Mouse (Mus musculus): ENCODE results near the gene Pkig. TPM values are rescaled to one million over a fixed set of nuclear protein-coding genes. Genes with fewer than 3 reads are reported as not detected.

Gene Pkig
- total RNA-seq, 2 experiments from 2014 or later = 86.5 to 94.6 TPM

GRCm38 (mm10) chr2:163703599-163704260 is 45.5 kb downstream of the Pkig start:
- DNase-seq (ENCODE audit: extremely low spot score in 1 of 2, low spot score in 1 of 2) = no peak

GRCm38 (mm10) chr2:163708321-163708720 is 50.1 kb downstream of the Pkig start:
- DNase-seq (ENCODE audit: extremely low spot score in 1 of 2, low spot score in 1 of 2) = no peak

GRCm38 (mm10) chr2:163708763-163709250 is 50.6 kb downstream of the Pkig start:
- no peak for DNase-seq (ENCODE audit: extremely low spot score in 1 of 2, low spot score in 1 of 2)

- DNase-seq (ENCODE audit: extremely low spot score in 1 of 2, low spot score in 1 of 2) = no peak
Observed at GRCm38 (mm10) chr2:163710000-163710399, 51.8 kb downstream of the Pkig start.

- DNase-seq (ENCODE audit: extremely low spot score in 1 of 2, low spot score in 1 of 2) = no peak
Observed at GRCm38 (mm10) chr2:163710606-163711159, 52.5 kb downstream of the Pkig start.

- no peak for DNase-seq (ENCODE audit: extremely low spot score in 1 of 2, low spot score in 1 of 2)
Observed at GRCm38 (mm10) chr2:163711368-163711868, 53.2 kb downstream of the Pkig start.

GRCm38 (mm10) chr2:163712473-163712872 is 54.3 kb downstream of the Pkig start:
- DNase-seq (ENCODE audit: extremely low spot score in 1 of 2, low spot score in 1 of 2) = no peak

GRCm38 (mm10) chr2:163712874-163713273 is 54.7 kb downstream of the Pkig start:
- no peak for DNase-seq (ENCODE audit: extremely low spot score in 1 of 2, low spot score in 1 of 2)

GRCm38 (mm10) chr2:163713340-163713739 is 55.2 kb downstream of the Pkig start:
- DNase-seq (ENCODE audit: extremely low spot score in 1 of 2, low spot score in 1 of 2) = no peak

- no peak for DNase-seq (ENCODE audit: extremely low spot score in 1 of 2, low spot score in 1 of 2)
Observed at GRCm38 (mm10) chr2:163716448-163716847, 58.3 kb downstream of the Pkig start.

- no peak for DNase-seq (ENCODE audit: extremely low spot score in 1 of 2, low spot score in 1 of 2)
Observed at GRCm38 (mm10) chr2:163716853-163717252, 58.7 kb downstream of the Pkig start.

- DNase-seq (ENCODE audit: extremely low spot score in 1 of 2, low spot score in 1 of 2) = no peak
Observed at GRCm38 (mm10) chr2:163718526-163718925, 60.3 kb downstream of the Pkig start.

GRCm38 (mm10) chr2:163718951-163719603 is 60.9 kb downstream of the Pkig start:
- peak; percentile 71 to 91 for DNase-seq (ENCODE audit: extremely low spot score in 1 of 2, low spot score in 1 of 2)

- no peak for DNase-seq (ENCODE audit: extremely low spot score in 1 of 2, low spot score in 1 of 2)
Observed at GRCm38 (mm10) chr2:163719616-163720015, 61.4 kb downstream of the Pkig start.

- DNase-seq (ENCODE audit: extremely low spot score in 1 of 2, low spot score in 1 of 2) = peak in 1 of 2 experiments; percentile 43
Observed at GRCm38 (mm10) chr2:163722550-163722949, 64.4 kb downstream of the Pkig start.

- no peak for DNase-seq (ENCODE audit: extremely low spot score in 1 of 2, low spot score in 1 of 2)
Observed at GRCm38 (mm10) chr2:163726766-163727393, 68.7 kb downstream of the Pkig start.

- no peak for DNase-seq (ENCODE audit: extremely low spot score in 1 of 2, low spot score in 1 of 2)
Observed at GRCm38 (mm10) chr2:163728300-163728699, 70.1 kb downstream of the Pkig start.

- no peak for DNase-seq (ENCODE audit: extremely low spot score in 1 of 2, low spot score in 1 of 2)
Observed at GRCm38 (mm10) chr2:163732021-163732420, 73.8 kb downstream of the Pkig start.

GRCm38 (mm10) chr2:163735163-163735562 is 77.0 kb downstream of the Pkig start:
- no peak for DNase-seq (ENCODE audit: extremely low spot score in 1 of 2, low spot score in 1 of 2)

- DNase-seq (ENCODE audit: extremely low spot score in 1 of 2, low spot score in 1 of 2) = no peak
Observed at GRCm38 (mm10) chr2:163735980-163736379, 77.8 kb downstream of the Pkig start.

- DNase-seq (ENCODE audit: extremely low spot score in 1 of 2, low spot score in 1 of 2) = no peak
Observed at GRCm38 (mm10) chr2:163742656-163743055, 84.5 kb downstream of the Pkig start.

Data from layer of hippocampus, postnatal 25 days (tissue).